11 mouse cellular contexts compared by ENCODE assay signal in genomic region chr19:34270824-34271464, GRCm38 (mm10).
"Had no signal": no experiment of that assay in that cellular context is flagged by ENCODE, and none has a peak within 500 bp of the region (broad histone marks: within the 10 kb centered on the region; RNA-seq: fewer than 3 reads in every experiment).

No protein-coding gene starts in this region.

- H3K9me3 ChIP-seq: limb, embryonic 10.5 days; liver, embryonic 15.5 days; megakaryocyte, embryonic 14.5 days; midbrain, embryonic 12.5 days had no signal

- DNase-seq: kidney, adult 8-10 months; lung, adult 2 months; right cerebral cortex, postnatal 14 days; thymus, adult 2 months; thymus, postnatal 25 days had no signal

- H3K4me2 ChIP-seq: liver, embryonic 11.5 days; liver, embryonic 15.5 days; midbrain, embryonic 12.5 days had no signal

- H3K4me3 ChIP-seq: left cerebral cortex, adult 2 months; limb, embryonic 10.5 days; liver, embryonic 15.5 days; megakaryocyte, embryonic 14.5 days; midbrain, embryonic 12.5 days had no signal

- H3K9ac ChIP-seq: liver, embryonic 15.5 days; midbrain, embryonic 12.5 days had no signal

- H3K4me1 ChIP-seq: limb, embryonic 10.5 days; liver, embryonic 15.5 days; midbrain, embryonic 12.5 days had no signal

- H3K27me3 ChIP-seq: liver, embryonic 15.5 days; megakaryocyte, embryonic 14.5 days; midbrain, embryonic 12.5 days had no signal

- H3K36me3 ChIP-seq: limb, embryonic 10.5 days; liver, embryonic 15.5 days; midbrain, embryonic 12.5 days had no signal

- H3K27ac ChIP-seq: left cerebral cortex, adult 2 months; limb, embryonic 10.5 days; liver, embryonic 15.5 days; midbrain, embryonic 12.5 days had no signal
